Mouse (Mus musculus) small intestine, adult 2 months (tissue): ENCODE measurements at regions not wholly inside any gene's neighbourhood (a gene's known extent, or its start where the extent isn't known, plus 50 kb on each side); places are given as distances from the start of the nearest gene placed in this dataset.

Experiments used
- CTCF ChIP-seq: fragments of 200-500 bp; IDR thresholded peaks from 2 replicates; pipeline ENCODE4 v1.5.1; 2012; ENCODE audit warnings: low read depth, mild to moderate bottlenecking, control low read depth, inconsistent platforms, low read length, moderate library complexity, mixed read lengths; ENCODE audit not compliant: insufficient replicate concordance, insufficient read length; ENCODE audit errors: extremely low read depth
- POLR2A ChIP-seq: fragments of 200-500 bp; IDR thresholded peaks from 2 replicates; pipeline ENCODE4 v1.6.1; 2012; ENCODE audit warnings: low read depth, mild to moderate bottlenecking, control low read depth, inconsistent platforms, low read length, moderate library complexity

DNA sequence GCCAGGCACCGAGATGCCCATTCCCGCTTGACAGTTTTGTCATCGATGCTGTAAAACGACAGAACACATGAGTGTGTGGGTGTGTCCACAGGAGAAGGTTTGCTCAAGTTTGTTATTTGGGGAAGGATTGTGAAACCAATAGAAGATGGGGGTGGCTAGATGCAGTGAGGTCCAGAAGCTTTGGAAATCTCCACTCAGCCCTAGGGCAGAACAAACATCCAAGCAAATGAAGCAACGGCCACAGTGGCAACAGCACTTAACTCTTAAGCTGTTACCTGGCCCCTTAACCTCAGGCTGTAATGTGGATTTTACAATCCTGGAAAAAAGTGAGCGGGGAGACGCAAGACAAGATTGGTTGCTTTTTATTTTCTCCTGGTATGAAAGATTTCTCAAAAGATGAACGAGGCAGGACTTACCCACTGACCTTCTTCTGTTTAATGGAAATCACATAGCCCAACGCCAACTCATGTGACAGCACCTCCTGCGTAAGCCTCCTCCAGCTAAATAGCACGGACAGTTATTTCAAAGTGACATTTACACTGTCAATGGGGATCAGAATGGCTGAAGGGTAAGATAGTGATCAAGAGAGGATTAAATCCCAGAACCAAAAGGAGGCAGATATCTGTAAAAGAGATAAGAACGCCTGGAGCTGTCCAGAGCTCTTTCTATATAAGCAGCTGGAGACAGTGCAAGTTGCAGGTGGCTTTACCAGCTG, 156.6 kb upstream of the Rfx3 start:
- TF ChIP-seq CTCF (no peak), POLR2A (no peak)
